Mouse (Mus musculus): Measurements from ENCODE around the gene Mfsd2a. TPM values are rescaled to one million over a fixed set of nuclear protein-coding genes. Genes with fewer than 3 reads are reported as not detected.
A peak's percentile ranks its signal among the peaks of the same experiment; 100 is the strongest.

Mfsd2a gene
- total RNA-seq, 1 experiment from 2014 or later = 5.7 TPM

DNA sequence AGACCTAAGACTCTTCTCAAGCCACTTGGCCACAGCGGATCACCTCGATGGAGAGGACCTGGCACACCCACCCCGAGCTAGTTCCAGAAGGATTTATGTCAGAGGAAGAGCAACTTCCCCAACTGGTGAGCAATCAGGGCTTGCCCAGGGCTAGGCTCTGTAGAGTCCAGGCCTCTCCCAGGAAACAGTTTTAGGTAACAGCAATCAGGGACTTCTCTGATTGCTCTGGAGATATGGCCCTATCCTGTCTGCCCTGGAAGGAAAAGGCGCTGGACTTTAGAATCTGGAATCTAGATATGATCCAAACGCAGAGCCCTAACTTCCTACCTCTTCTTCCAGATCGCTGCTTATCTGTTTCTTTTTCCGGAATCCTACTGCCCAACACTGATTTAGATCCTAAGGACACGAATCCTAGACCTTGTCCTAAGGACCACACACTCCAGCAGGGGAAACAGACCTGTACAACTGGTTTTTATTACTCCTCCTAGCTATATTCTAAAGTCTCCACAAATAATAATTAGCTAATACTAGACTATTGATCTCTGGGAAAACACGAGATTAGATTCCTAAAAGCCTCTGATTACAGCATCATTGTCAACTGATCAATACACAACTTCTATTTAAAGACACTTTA lies 25.4 kb downstream of the Mfsd2a start:
- DNase-seq = no peak

- peak; percentile 13 for DNase-seq
Observed at GRCm38 (mm10) chr4:122933857-122934256, 27.1 kb downstream of the Mfsd2a start.

DNA sequence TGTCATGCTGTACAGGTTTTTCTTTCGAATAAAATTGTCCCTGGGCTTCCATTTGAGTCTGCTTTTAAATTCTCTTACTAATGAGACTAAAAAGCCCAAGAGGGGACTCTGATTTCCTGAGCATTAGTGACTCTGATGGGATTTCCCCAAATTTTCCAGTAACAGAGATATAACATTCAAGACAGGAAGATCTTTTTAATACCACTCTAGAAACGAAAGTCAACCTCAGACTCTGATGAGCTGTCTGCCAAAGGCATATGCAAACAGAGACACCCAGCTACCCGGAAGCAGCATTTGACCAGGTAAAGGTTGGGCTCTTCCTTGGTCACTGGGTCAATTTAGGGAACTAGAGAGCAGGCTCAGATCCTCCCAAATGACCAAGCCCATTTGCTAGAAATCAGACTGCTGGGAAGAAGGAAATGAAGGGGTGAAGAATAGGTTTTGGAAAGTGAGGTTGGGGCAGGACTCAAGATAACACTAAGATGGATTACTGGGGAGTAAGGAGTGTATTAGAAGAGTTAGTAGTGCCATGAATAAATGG lies 27.9 kb downstream of the Mfsd2a start:
- no peak for DNase-seq

DNA sequence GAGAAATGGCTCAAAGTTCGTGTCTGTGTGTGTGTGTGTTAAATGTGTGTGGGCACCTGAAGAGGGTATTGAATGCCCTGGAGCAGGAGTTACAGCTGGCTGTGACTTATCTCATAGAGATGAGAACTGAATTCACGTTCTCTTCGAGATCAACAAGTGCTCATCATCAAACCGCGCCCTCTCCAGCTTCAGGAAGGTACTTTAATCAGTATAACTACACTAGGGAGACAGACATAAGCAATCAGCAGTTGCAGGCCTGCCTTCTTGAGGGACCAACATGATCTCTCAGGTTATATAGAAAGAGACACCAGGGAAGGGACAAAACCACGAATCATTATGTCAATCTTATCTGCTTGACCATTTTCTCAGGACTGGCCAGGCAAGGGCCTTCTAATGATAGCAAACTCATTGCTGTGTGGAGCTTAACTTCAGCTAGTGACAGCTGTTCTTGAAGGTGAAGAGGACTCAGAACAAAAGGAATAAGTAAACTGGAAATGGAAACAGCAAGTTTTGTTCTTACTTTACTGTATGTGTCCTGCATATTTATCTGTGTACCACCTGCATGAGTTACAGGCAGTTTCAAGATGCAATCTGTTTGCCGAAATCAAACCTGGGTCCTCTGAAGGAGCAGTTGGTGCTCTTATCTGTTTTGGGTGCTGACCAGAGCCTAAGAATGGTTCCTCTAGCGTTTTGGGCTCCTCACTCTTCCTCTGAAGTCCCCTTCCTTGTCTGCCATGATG lies 28.6 kb downstream of the Mfsd2a start:
- DNase-seq = no peak

DNA sequence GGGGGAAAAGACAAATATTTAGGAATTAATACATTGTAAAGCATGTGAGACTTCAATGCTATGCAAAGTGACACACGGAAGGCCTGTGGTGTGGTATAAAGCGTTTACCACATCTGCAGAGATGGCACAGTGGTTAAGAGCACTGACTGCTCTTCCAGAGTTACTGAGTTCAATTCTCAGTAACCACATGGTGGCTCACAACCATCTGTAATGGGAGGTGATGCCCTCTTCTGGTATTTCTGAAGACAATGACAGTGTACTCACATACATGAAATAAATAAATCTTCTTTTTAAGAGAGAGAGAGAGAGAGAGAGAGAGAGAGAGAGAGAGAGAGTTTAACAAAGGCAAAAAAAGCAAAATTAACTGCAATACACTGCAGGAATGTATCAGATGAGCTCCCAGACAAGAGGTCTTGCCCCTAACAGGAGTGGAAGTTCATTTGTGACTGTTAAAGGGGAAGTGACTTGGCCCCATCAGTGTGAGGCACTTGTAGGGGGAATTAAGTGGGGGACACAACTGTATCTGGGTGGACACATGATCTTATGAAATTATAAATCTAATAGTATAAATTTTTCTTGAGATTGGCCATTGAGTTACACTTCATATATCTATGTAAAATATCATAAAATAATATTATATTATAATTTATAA lies 29.9 kb downstream of the Mfsd2a start:
- DNase-seq = no peak

DNA sequence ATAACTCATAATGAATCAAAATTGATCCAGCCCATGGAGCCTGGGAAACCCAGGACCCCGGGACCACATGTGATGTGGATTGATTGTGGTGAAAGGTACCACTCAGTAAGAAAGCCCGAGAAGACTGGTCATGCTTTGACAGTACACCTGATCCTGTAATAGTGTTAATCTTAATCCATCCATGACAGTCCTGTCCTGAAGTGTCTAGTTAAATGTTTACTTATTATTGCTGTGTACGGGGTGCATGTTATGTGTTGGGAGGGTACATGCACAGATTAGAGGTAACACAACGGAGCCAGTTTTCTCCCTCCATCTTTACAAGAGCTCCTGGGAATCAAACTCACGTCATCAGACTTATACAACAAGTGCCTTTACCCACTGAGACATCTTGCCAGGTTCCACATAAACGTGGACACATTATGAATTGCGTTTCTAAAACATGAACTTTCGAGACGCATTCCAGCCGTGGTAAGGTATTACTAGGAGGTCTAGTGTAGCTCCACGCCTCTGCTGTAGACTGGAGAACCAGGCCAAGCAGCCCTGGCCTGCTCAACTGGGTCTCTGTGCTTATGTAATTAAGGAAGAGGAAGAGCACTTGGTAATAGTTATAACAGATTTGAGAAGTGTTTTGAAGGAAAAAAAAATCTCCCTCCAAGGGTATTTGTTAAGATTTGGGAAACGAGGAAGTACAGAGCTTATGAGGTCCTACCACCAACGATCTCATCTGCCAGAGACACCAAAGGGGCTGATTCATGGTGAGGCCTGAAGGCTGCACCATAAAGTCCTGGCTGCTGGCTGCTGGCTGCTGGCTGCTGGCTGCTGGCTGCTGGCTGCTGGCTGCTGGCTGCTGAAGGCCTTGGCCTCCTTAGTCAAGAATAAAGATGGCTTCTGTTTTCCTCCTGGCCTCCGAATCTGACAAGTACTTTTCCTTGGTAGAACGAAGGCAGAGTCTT lies 37.3 kb downstream of the Mfsd2a start:
- no peak for DNase-seq

GRCm38 (mm10) chr4:122922841-122923240 lies 38.1 kb downstream of the Mfsd2a start:
- DNase-seq = no peak

DNA sequence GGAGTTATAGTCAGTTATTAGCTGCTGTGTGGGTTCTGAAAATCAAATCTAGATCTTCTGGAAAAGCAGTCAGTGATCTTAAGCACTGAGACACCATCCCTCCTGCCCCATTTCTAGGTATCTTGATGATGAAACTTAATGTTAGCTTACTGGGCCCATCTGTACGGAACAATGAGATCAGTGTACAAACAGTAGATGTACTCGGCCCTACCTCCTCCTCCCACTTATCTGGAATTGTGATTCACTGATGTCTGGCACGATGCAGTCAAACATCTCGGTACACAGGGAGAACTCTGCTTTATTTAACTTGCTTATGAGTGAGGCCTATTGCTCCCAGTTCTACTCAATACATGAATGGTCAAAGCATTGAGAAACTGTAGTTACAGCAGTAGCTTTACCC lies 45.0 kb downstream of the Mfsd2a start:
- DNase-seq = no peak

GRCm38 (mm10) chr4:122914186-122914585 lies 46.8 kb downstream of the Mfsd2a start:
- no peak for DNase-seq

DNA sequence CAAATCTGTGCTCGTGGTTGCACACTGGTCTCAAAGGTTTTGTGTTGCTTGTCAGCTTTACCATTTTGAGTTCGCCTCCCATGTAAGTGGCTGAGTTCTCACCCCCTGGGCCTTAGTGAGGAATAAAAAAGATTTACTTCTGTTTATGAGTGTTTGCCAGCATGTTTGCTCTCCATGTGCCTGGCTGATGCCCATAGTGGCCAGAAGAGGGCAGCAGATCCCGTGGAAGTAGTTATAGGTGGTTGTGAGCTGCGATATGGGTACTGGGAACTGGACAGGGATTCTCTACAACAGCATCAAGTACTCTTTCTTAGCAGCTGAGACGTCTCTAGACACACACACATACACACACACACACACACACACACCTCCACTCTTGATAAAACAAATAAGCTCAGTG lies 48.4 kb downstream of the Mfsd2a start:
- no peak for DNase-seq

- peak; percentile 21 for DNase-seq
Observed at GRCm38 (mm10) chr4:122910577-122910976, 50.4 kb downstream of the Mfsd2a start.

DNA sequence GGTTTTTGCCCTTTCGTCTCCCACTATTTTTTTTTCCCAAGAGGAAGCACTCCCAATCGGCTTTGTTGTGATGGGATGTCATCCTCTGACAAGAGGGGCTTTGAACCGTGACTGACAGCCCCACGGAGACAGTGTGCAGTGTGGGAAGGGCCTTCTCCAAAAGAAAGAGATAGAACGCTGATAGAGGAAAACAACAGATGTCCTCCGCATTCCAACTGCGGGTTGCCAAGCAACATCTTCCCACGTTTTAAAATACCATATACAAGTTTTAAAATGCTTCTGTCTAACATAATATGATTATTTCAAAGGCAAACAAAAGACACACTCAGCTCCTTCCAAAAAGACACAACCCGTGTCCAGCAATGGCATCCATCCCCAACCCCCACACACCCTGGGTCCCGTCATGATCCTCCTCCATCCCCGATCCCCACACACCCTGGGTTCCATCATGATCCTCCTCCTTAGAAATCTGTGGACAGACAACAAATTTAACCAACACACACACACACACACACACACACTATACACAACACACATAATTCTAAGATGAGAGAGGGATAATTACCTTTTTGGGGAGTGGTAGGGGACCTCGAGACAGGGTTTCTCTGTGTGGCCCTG lies 51.3 kb downstream of the Mfsd2a start:
- DNase-seq = no peak

DNA sequence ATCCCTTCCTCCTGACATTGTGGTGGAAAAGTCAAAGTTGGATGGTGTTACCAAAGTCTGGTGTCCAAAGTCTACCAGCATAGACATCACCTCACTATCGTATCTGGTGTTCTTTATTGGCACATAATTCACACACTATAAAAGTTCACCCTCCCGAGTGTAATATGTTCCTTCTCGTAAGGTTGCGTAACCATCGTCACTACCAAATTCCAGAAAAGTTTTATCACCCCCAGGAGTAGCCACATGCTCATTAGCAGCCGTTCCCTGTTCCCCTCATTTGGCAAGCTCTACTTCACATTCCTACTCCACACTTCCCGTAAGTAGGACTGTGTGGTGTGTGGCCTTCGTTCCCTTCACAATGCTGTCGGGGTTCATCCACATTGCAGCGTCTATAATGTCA lies 55.6 kb downstream of the Mfsd2a start:
- no peak for DNase-seq

DNA sequence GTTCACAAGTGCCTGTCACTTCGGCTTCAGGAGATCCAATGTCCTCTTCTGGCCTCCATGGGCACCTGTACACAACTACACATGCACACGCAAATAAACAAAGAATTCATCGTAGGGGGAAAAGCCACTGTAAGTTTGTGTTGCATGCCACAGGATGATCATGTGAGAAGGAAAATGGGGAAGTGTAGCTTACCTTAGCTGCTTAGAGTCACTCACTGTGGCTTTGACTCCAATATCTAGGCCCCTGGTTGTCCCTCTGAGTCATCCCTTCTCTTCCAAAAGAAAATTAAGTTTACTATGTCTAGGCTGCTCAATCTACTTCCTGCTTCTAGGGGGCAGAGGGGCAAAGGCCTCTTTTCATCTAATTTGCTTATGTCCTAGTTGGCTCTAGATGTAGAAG lies 57.3 kb downstream of the Mfsd2a start:
- DNase-seq = no peak

- peak; percentile 51 for DNase-seq
Observed at GRCm38 (mm10) chr4:122902156-122902555, 58.8 kb downstream of the Mfsd2a start.

- DNase-seq = peak; percentile 72
Observed at GRCm38 (mm10) chr4:122898313-122898712, 62.7 kb downstream of the Mfsd2a start.

GRCm38 (mm10) chr4:122897750-122898149 lies 63.2 kb downstream of the Mfsd2a start:
- DNase-seq = no peak

Data from adrenal gland, postnatal 14 days (tissue).